Comparison of ENCODE assay signal across 23 mouse cellular contexts in genomic region chr10:38788612-38789011, GRCm38 (mm10). TPM values are rescaled to one million over a fixed set of nuclear protein-coding genes. Genes with fewer than 3 reads are reported as not detected.
"Had no signal": no experiment of that assay in that cellular context is flagged by ENCODE, and none has a peak within 500 bp of the region (broad histone marks: within the 10 kb centered on the region; RNA-seq: fewer than 3 reads in every experiment).

No protein-coding gene starts in this region.

- H3K27me3 ChIP-seq: lung, embryonic 15.5 days; megakaryocyte, embryonic 14.5 days; midbrain, embryonic 13.5 days; midbrain, embryonic 15.5 days; neural tube, embryonic 12.5 days; stomach, embryonic 15.5 days had no signal

- H3K4me3 ChIP-seq: lung, embryonic 15.5 days; megakaryocyte, embryonic 14.5 days; midbrain, embryonic 13.5 days; midbrain, embryonic 15.5 days; neural tube, embryonic 12.5 days; stomach, embryonic 15.5 days had no signal

- H3K27ac ChIP-seq: lung, embryonic 15.5 days; macrophage; midbrain, embryonic 13.5 days; midbrain, embryonic 15.5 days; neural tube, embryonic 12.5 days; stomach, embryonic 15.5 days; stomach, postnatal 0 days had no signal

- H3K4me1 ChIP-seq: lung, embryonic 15.5 days; megakaryocyte, embryonic 14.5 days; midbrain, embryonic 13.5 days; midbrain, embryonic 15.5 days; neural tube, embryonic 12.5 days; stomach, embryonic 15.5 days had no signal

- DNase-seq: liver, postnatal 0 days; lung, adult 2 months; lung, postnatal 14 days; lung, postnatal 36 days; right cerebral cortex, postnatal 14 days; thymus, adult 2 months; thymus, postnatal 25 days; thymus, postnatal 4 days had no signal

RNA-seq across cellular contexts. Expression of gene Rfpl4b, which starts 33.0 kb away (rescaled TPM):
- polyA plus RNA-seq: liver, postnatal 0 days; lung, adult 2 months; lung, embryonic 15.5 days; lung, postnatal 0 days; macrophage; midbrain, embryonic 11.5 days; midbrain, embryonic 13.5 days; midbrain, embryonic 15.5 days; midbrain, postnatal 0 days; neural tube, embryonic 12.5 days; neural tube, embryonic 14.5 days; spleen, adult 2 months; stomach, embryonic 15.5 days; stomach, postnatal 0 days; testis, adult 2 months; thymus, adult 2 months; urinary bladder, adult 2 months had no signal
